22 mouse cellular contexts compared by ENCODE assay signal in genomic region chr11:46278140-46278539, GRCm38 (mm10). TPM values are rescaled to one million over a fixed set of nuclear protein-coding genes. Genes with fewer than 3 reads are reported as not detected.
A peak's percentile ranks its signal among the peaks of the same experiment; 100 is the strongest.
DNase-seq lines count a peak whose midpoint lies in the region; TF ChIP-seq lines count a peak whose summit lies in the region.
"Had no signal": no experiment of that assay in that cellular context is flagged by ENCODE, and none has a peak within 500 bp of the region (broad histone marks: within the 10 kb centered on the region; RNA-seq: fewer than 3 reads in every experiment).

No protein-coding gene starts in this region.

- intact Hi-C loops in left cerebral cortex, adult 2 months (cut with DNase I) = no loop called here

- no peak for TF ChIP-seq CTCF in left cerebral cortex, adult 2 months (IDR thresholded peaks at IDR 0.05)

- no peak overlapping the region for H3K4me3 ChIP-seq in left cerebral cortex, adult 2 months
- H3K4me3 ChIP-seq: embryonic facial prominence, embryonic 15.5 days; erythroblast, embryonic 14.5 days; forebrain, embryonic 10.5 days; gastrocnemius, adult 2 months; heart, embryonic 10.5 days; hindbrain, embryonic 10.5 days; intestine, embryonic 15.5 days had no signal

- H3K27ac ChIP-seq in left cerebral cortex, adult 2 months = 0 out of 2 replicates have a peak overlapping the region, but pooled peaks have one; percentile 28
- H3K27ac ChIP-seq: embryonic facial prominence, embryonic 15.5 days; forebrain, embryonic 10.5 days; heart, embryonic 10.5 days; hindbrain, embryonic 10.5 days; hindbrain, embryonic 14.5 days; intestine, embryonic 15.5 days had no signal

- peak; percentile 53 to 70 for DNase-seq in adrenal gland, adult (ENCODE audit: inconsistent age in 2 of 2, low spot score in 1 of 2)
- no peak for DNase-seq in adrenal gland, postnatal 4 days (ENCODE audit: low spot score in 2 of 2)
- peak; percentile 18 to 21 for DNase-seq in heart, adult 18-20 months
- no peak for DNase-seq in heart, postnatal 4 days
- no peak for DNase-seq in left cerebral cortex, adult 2 months (ENCODE audit: extremely low spot score in 1 of 2, low spot score in 2 of 2)
- DNase-seq in left cerebral cortex, adult 18-20 months (ENCODE audit: low spot score in 2 of 2) = no peak
- peak; percentile 27 to 61 for DNase-seq in adrenal gland, postnatal 36 days
- DNase-seq in lung, adult 18-20 months = no peak
- DNase-seq: cerebellum, adult 2 months; cerebellum, postnatal 10 days; embryo, embryonic 11 days; gastrocnemius, adult 2 months; gastrocnemius, postnatal 25 days had no signal

RNA-seq across cellular contexts. Expression of gene Cyfip2, which starts 34.5 kb away (rescaled TPM):
- total RNA-seq in adrenal gland, postnatal 4 days (2021) = 10 to 100 TPM; 55.8 to 56.7 TPM
- 10 to 100 TPM; 52.3 to 58.6 TPM for total RNA-seq in heart, adult 18-20 months (2021)
- total RNA-seq in heart, postnatal 4 days (2021) = 10 to 100 TPM; 14.8 to 15.3 TPM
- total RNA-seq in left cerebral cortex, adult 2 months (2021) = 100 to 1,000 TPM; 606 to 614 TPM
- 100 to 1,000 TPM; 619 to 654 TPM for total RNA-seq in left cerebral cortex, adult 18-20 months (2021)
- total RNA-seq in adrenal gland, postnatal 36 days (2021) = 10 to 100 TPM; 84.0 to 88.8 TPM

RNA-seq across cellular contexts. Expression of gene Fndc9, which starts 42.8 kb away (rescaled TPM):
- not detected for total RNA-seq in adrenal gland, postnatal 4 days (2021)
- not detected for total RNA-seq in heart, adult 18-20 months (2021)
- total RNA-seq in heart, postnatal 4 days (2021) = not detected
- total RNA-seq in left cerebral cortex, adult 2 months (2021) = 1 to 10 TPM; 4.9 to 5.2 TPM
- 1 to 10 TPM; 3.0 to 3.9 TPM for total RNA-seq in left cerebral cortex, adult 18-20 months (2021)
- total RNA-seq in adrenal gland, postnatal 36 days (2021) = not detected
- total RNA-seq: gastrocnemius, adult 2 months; gastrocnemius, postnatal 25 days; granulocyte monocyte progenitor cell, adult 5-6 weeks; heart, postnatal 10 days had no signal

Comparison
In these comparisons a context has a peak if more than half of its experiments do, and no peak if none do; other contexts are left out.
1. DNase-seq: peak in adrenal gland, adult (2 of 2), heart, adult 18-20 months (2 of 2) and adrenal gland, postnatal 36 days (2 of 2); none in adrenal gland, postnatal 4 days (0 of 2), heart, postnatal 4 days (single experiment), left cerebral cortex, adult 2 months (0 of 2), left cerebral cortex, adult 18-20 months (0 of 2) and lung, adult 18-20 months (0 of 2).
2. RNA of gene Cyfip2, which starts 34.5 kb away (total RNA-seq): 619 to 654 TPM in left cerebral cortex, adult 18-20 months and 606 to 614 TPM in left cerebral cortex, adult 2 months; 84.0 to 88.8 TPM in adrenal gland, postnatal 36 days, 52.3 to 58.6 TPM in heart, adult 18-20 months, 55.8 to 56.7 TPM in adrenal gland, postnatal 4 days and 14.8 to 15.3 TPM in heart, postnatal 4 days; every median in the first group is over 4 times any median in the second.